Mouse (Mus musculus) heart, postnatal 0 days (tissue): Measurements from ENCODE around the gene 3110082I17Rik.

Experiments used
- CTCF ChIP-seq: IDR thresholded peaks from 2 replicates; pipeline ENCODE4 v1.5.1; 2016; ENCODE audit warnings: antibody characterized with exemption, control low read depth, low read depth
- EP300 ChIP-seq: IDR thresholded peaks from 2 replicates; pipeline ENCODE4 v1.6.1; 2016; ENCODE audit warnings: antibody characterized with exemption, low read depth

- TF ChIP-seq EP300, result no peak
- peak; percentile 85 for TF ChIP-seq CTCF
These were observed 44.8 kb upstream of the 3110082I17Rik start for GRCm38 (mm10) chr5:139505073-139505606.
